Mouse (Mus musculus) layer of hippocampus, postnatal 10 days (tissue): ENCODE data around the gene Timm13. TPM values are rescaled to one million over a fixed set of nuclear protein-coding genes. Genes with fewer than 3 reads are reported as not detected.

Experiments used
- DNase-seq, 2 experiments: peaks; one replicate each; pipeline ENCODE4 v3.0.0; 2021; ENCODE audit warnings: low spot score in 2 of 2
- long read RNA-seq: library from polyadenylated mRNA; stranded (forward); transcript quantifications from one replicate; pipeline ENCODE4 v2.0.0, GENCODE M21; 2023
- total RNA-seq, 2 experiments: library from RNA; stranded (reverse); gene quantifications; 2 replicates each; pipeline ENCODE4 v1.2.3; 2021

Gene Timm13
- 100 to 1,000 TPM; 157 to 172 TPM for total RNA-seq
- long read RNA-seq, transcript Timm13-204 (3 exons, 542 nt) = minor isoform, 16 of 307 reads
- long read RNA-seq, transcript Timm13-201 (3 exons, 1,225 nt) = major isoform, 253 of 307 reads
- long read RNA-seq, transcript Timm13-202 (2 exons, 435 nt) = minor isoform, 6 of 307 reads
- long read RNA-seq, partial matches to known transcripts = 0 of 307 reads
- long read RNA-seq, other reads (novel, unspliced or antisense) = 31 of 307 reads

DNA sequence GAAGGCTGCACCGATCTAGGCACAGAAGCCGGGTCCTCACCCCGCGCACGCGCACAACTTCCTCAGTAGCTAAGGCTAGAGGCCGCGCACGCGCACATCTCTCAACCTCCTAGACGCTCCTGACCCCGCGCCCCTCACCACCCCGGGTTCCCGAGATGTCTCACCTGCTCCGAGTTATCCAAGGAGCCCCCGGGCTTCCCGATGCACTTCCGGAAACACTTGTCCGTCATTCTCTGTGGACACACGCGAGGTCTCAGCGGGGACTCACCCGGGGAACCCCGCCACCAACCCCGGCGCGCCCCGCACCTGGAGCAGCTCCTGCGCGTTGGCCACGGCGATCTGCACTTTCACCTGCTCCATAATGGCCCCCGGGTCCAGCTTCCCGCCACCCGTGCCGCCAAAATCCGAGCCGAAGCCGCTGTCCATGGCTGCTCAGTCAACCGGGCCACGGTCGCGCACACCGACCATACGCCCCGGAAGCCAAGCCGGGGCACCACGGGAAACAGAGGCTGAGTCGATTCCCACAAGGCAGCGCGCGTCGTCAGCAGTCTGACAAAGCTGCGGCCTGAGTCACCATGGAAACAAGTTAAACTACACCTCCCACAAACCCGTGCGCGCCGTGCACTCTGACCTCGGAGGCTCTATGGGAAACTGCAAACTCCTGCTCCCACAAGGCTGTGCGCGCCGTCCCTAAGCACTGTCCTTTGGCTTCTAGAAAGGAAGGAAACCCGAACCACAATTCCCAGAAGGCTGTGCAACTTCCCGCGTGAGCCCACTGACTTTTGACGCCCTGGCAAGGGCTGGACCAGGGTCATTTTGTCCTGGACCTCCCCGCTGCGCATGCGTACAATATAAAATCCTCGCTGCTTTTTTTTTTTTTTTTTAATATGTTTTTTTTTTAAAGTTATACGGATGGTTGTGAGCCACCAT, at the start of gene Timm13:
Gene Timm13, minus strand, starts transcription at position 652 of the 930 bp plus-strand sequence.
- peak; percentile 97 for DNase-seq

DNA sequence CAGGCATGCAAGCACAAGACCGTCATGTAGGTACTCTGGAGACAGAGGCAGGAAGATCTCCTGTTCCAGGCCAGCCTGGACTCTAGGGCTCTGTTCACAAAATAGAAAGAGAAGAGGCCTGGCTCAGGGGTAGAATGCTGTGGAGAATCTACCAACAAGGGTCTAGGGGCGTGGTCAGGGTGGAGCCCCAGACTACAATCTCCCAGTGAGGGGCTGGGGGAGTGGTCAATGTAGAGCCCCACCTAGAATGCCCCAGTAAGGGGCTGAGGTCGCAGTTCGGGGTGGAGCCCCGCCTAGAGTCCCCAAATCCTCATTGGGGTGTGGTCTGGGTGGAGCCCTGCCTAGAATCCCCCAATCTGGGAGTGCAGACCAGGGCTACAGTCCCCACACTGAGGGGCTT, 49.5 kb upstream of the Timm13 start:
- no peak for DNase-seq

DNA sequence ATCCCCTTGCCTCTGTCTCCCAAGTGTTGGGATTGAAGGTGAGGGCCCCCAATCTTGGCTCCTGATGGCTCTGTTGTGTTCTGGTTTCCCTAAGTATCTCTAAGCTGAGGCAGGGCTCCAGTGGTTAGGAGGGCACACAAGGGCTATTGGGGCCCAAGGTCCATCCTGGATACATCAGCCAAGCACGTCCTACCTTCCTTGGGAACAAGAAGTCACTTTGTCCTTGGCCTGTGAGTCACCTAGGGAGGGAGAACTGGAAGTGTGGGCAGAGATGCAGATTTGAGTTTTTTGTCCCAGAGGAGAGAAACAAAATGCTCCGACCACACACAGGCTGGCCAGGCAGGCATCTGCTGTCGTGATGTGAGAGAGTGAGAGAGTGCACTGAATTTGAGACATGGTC, 48.3 kb upstream of the Timm13 start:
- no peak for DNase-seq

DNA sequence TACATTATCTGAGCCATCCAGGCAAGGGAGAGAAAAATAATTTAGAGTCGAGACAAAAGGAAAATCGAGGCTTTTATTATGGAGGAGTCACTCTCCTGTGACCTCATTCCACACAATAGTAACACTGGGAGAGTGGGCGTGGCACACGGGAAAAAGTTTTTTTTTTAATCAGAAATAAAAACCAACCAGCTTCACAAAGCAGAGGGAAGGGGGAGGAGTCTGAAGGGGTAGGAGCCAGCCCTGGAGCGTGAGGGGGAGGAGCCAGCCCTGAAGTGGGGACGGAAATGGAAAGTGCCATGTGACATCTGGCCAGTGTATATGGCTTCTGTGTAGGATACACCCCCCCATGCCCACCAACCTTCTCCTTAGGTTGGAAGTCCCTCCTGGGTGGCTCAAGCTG, 47.8 kb upstream of the Timm13 start:
- no peak for DNase-seq

DNA sequence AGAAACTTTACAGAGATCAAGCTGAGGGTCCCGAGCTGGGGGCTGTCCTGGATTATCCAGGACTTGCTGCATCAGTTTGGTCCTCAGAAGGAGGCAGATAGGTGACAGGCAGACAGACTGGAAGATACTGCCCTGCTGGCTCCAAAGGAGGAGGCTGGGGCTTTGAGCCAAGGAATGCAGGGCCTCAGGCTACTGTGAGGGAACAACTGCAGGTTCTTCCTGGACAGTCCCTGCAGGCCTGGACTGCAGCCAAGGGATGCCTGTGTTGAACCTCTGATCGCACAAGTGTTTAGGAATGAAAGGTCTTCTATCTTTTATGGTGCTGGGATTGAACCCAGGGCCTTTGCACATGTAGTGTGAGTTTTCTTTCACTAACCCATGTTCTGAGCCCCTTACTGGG, 47.0 kb upstream of the Timm13 start:
- DNase-seq = no peak

DNA sequence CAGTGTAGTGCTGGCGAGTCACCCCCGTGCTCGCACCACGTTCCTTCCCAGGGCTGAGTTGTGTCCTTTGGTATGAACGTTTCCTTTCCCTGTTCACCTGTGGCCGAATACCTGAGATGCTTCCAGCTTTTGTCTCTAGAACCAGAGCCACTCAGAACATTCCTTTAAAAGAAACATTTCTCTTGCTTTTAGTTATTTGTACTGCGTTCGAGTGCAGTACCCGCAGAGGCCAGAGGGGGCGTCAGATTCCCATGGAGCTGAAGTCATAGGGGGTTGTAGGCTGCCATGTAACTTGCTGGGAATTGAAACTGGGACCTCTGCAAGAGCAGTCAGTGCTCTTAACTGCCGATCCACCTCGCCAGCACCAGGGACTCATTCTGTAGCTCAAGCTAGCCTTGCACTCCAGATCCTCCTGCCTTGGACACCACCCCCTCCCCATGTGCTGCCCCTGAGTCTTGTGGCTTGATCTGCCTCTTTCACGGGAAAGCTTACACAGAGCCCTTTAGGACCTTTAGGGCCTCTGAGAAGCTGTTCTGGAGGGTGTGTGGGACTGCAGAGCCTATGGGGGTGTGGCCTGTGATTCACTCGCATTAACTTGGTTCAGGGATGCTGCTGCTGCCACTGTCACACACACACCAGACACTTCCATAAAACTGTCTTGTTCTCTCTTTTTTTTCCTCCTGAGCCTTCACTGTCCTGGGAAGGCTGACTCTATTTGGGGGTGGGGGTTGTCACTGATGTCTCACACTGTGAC, 46.1 kb upstream of the Timm13 start:
- no peak for DNase-seq

DNA sequence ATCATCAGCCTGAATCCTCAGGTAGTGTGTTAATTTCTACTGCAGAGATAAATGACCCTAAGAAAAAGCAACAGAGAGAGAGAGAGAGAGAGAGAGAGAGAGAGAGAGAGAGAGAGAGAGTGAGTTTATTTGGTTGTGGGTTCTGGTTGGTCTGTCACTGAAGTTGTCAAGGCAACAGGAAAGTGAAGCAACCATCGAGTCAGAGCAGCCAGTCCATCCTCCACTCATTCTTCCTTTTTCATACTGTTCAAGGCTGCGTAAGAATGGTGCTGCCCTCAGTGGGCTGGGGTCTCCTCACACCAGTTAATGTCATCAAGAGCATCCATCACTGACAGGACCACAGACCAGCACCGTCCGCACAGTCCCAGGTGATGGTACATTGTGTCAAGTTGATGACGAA, 43.5 kb upstream of the Timm13 start:
- no peak for DNase-seq

DNA sequence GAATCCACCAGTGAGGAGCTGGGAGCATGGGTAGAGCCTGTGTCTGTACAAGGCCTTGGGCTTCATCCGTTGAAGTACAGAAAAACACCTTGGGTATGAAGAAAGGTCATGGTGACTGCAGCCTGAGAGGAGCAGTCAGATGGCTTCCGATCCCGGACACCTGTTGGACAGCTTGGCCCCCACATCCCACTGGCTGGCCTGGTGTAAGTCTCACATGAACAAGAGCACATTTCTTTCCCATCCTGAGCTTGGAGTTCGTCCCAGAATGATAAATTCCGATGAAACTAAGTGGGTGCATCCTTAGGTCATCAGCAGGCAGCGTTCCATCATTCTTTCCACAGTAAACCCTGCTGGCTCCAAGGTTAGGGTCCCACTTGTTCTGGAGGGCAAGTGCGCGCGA, 42.9 kb upstream of the Timm13 start:
- DNase-seq = no peak

DNA sequence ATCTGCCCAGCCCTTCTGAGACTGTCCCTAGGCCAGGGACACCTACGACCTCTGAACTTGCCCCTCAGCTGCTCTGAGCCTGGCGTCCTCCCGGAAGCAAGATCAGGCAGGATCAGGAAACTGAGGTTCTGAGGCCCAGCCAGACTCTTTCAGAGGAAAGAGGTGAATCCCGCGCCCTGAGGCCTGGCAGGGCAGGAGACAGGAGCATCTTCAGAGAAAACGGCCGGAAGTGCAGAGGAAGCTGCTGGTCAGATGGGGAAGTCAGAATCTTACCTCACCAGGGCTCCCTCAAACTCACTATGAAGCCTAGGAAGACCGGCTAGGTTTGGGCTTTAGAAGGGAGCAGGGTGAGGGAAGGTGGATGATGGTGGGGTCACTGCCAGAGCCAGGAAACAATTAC, 42.1 kb upstream of the Timm13 start:
- DNase-seq = no peak

DNA sequence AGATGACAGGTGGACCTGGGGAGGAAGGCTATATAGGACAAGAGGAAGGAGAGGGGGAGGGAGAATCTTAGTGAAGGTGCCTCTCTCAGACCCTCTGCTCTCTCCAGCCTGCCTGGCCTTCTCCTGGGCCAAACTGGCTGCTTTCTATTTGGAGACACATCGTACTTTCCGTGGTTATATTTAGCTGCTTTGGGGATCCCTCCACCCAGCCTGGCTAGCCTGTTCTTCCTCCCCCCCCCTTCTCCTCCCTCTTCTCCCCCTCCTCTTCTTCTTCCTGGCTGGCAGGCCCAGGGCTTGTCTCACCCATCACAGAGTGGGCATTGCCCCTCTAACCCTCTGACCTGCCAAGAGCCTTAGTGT, 40.2 kb upstream of the Timm13 start:
- no peak for DNase-seq

DNA sequence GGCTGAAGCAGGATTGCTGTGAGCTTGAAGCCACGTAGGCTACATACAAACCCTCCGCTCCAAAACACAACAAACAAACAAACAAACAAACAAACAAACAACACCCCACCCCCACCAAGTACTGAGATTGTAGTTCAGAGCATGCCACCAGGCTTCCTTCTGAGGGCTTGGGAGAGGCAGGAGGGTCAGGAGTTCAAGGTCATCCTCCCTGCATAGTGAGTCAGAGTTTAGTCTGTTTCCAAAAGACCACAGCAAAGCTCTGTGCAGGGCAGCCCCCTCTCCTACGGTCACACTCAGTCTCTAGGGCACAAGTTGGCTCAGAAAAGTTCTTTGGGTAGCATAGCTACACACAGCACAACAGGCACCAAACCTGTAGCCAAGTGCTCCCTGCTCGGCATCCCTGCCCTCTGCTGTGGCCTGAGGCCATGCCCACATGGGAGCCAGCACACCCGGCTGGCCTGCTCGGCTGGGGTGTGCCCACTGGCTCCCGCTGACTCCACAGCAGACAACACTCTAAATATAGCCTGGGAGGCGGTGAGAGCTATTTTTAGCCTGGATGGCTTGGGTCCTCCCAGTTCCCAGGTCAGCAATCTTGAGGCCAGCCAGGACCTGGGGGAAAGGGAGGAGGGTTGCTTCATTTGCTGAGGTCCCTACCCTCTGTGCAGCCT, 39.7 kb upstream of the Timm13 start:
- DNase-seq = no peak

DNA sequence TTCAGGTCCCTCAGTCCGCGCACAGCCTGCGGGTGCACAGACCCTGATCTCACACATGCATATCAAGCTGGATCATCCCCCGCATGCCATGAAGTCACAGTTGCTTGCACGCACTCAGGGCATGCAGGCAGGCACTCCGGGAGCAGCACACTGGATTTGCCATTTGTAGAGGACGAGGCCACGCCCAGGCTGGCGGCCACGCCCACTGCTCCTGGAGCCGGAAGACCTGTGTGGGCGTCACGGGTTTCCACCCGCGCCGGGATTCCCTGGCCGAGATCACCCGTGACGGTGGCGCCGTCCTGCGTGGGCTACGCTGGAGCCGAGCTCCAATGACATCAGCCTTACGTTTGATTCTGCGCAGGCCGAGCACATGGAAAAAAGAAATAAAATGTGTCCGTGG, 38.9 kb upstream of the Timm13 start:
- DNase-seq = peak; percentile 72 to 80

DNA sequence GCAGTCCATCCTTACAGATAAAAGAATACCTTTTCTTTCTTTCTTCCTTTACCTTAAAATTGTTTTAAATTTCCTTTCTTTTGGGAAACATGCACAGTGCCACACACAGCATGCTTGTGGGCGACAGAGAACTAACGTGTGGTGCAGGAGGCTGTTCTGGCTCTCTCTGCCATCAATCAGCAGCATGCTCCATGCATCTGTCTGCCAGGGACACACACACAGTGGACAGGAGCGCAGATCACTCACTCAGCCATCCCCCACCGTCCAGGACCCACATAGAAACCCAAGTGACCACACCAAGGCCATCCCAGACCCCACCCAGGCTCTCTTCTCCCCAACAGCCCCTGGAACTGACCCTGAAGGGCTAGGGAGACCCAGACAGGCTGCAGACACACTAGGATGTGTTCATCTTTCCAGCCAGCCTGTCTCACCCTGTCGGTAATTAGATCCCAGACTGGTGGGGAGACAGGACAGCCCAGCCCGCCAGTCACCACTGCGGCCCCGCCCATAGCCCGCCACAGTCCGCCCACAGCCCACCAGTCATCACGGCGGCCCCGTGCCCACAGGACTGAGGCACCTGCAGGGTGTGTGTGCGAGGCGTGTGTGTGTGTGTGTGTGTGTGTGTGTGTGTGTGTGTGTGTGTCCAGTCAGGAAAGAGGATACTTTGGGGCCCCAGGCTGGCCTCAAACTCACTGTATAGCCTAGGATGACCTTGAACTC, 38.2 kb upstream of the Timm13 start:
- peak in 1 of 2 experiments; percentile 42 for DNase-seq

DNA sequence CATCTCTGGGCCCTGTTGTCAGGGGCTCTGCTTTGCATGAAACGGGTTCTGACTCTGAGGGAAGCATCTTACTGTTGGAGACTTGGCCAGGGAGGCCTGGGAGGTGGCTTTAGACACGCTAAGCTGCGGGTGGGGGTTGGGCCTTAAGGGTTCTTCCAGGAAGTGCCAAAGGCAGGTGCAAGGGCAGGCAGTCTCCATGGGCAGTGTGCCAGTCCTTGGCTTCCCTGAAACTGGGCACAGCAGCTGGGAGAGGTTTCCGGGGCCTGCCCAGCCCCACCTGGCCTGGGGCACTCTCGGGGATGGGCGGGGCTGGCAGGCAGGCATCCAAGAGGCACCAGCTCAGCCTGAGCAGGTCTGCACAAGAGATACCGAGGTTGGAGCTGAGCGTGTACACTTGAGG, 36.9 kb upstream of the Timm13 start:
- no peak for DNase-seq

DNA sequence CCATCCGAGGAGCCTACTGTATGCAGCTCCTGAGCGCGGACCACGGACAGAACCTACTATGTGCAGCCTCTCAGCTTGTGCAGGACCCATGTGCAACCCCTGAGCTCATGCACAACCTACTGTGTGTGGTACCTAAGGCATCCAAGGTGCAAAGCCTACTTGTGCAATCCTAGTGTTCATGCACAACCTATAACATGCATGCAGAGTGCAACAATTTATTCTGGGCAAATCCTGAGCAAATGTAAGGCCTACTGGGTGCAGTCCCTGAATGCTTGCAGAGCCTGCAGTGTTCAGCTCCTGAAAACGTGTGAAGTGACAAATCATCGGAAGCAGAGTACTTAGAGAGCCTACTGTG, 36.0 kb upstream of the Timm13 start:
- no peak for DNase-seq

DNA sequence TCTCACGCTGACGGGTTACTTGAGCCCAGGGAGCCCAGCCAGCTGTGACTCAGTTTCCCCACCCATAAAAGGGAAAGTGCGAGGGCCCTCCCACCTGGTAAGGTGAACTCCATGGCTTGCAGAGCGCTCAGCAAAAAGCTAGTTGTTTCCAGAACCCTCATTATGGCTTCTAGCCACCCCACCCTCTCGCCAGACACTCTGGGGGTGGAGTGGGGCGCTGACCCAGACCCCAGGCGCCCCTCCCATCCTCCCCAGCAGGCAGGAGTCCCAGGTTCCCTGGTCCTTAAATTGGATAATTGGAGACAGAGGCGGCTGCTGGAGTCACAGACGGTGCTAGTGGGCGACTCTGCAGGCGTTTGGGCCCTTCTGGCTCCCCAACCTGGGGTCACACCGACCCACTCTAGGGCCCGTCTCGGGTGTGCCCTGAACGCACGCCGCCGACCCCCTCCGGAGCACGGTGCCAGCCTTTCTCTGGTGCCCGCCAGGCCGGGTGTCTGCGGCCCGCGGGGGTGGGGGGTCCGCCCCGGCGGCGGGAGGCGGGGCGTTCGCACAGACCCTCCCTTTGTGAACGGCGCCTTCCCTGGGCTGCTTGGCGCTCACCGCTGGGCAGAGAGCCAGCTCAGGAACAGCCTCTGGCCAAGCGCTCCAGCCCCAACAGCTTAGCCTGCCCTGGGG, 35.5 kb upstream of the Timm13 start:
- peak; percentile 71 to 81 for DNase-seq

DNA sequence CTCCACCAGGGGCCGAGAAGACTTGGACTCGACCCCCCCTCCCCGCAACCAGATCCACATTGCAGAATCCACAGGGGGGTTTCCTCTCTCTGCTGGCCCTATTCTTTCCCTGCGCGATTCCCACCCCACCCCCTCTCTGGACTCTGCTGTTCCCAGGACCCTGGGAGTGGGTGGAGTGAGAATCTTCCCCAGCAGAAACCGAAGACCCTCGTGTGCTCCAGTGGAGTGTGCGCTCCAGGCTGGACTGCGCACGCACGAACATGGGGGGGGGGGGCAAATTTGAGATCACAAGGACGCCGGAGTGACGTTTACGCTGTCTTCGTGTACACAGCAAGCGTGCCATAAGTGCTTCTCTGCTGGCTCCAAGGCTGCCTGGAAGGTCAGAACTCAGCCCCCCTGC, 34.9 kb upstream of the Timm13 start:
- DNase-seq = no peak

DNA sequence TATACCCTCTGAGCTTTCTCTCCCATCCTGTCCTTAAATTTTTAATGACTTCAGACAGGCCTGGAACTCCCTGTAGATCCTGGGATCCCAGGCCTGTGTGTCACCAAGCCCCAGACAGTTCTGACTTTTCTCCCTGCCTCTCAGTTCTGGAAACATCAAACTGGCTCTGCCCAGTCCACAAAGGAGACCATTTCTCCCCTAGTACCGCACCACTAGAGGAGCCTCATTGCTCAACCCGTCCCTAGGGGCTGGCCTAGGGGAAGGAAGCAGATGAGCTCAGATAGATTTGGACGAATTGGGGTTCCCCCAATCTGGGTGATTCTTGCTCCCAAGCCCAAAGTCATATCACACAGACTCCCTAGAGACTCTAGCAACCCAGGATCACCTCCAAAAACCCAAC, 34.5 kb upstream of the Timm13 start:
- DNase-seq = no peak

DNA sequence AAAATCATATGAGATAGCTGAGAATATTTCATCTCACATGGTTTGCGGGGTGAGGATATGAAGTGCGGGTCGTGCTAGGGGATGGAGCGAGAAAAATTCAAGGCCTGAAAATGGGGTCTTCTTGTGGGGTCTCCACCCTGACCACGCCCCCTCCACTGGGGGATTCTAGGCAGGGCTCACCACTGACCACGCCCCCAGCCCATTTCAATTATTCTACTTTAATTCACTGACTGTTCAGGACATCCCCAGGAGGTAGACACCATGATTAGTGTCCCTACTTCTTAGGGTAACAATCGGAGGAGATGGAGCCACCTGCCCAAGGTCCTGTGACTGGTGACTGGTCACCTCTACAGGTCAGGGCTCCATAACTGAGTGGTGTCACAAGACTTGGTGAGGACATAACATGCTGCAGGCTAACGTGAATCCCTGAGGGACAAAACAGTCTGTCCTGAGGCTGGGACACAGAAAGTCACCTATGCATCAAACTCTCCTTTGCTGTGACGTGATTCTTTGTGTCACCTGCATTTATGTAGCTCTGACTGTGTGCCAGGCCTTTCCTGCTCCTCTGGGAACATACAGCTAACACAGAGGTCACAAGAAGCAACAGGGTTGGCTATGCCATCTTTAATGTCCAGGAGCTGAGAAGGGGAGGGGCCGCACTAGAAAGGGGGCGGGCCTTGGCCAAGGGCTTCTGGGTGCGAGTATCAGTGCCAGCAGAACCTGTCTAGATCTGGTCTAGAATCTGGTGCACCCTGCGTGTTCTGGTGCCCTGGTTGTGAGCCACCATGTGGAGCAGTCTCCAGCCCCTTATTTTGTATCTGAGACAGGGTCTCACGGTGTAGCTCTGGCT, 33.6 kb upstream of the Timm13 start:
- DNase-seq = no peak
